Mouse (Mus musculus) gastrocnemius, postnatal 25 days (tissue): Measurements from ENCODE around the gene Olfr378. TPM values are rescaled to one million over a fixed set of nuclear protein-coding genes. Genes with fewer than 3 reads are reported as not detected.

Experiments used
- DNase-seq: peaks from one replicate; pipeline ENCODE4 v3.0.0; 2022
- long read RNA-seq, 2 experiments: library from polyadenylated mRNA; stranded (forward); transcript quantifications; one replicate each; pipeline ENCODE4 v2.0.0; 2021
- total RNA-seq, 2 experiments: library from RNA; stranded (reverse); gene quantifications; 1 replicate in 1 of 2; 2 replicates in 1 of 2; pipeline ENCODE4 v1.2.3; 2021

The Olfr378 gene
- not detected for total RNA-seq
- long read RNA-seq, experiment 1 = 0 reads
- long read RNA-seq, experiment 2 = 0 reads

GRCm38 (mm10) chr11:73428377-73428776 lies at the start of gene Olfr378:
Gene Olfr378, minus strand, starts transcription at chr11:73428477.
- DNase-seq = no peak

GRCm38 (mm10) chr11:73457408-73457807 lies 29.1 kb upstream of the Olfr378 start, which contains the start of gene Olfr380:
Gene Olfr380, minus strand, starts transcription at chr11:73457508.
- DNase-seq = no peak

GRCm38 (mm10) chr11:73399514-73399913 lies 28.8 kb downstream of the Olfr378 start, which contains the start of gene Olfr1:
Gene Olfr1, minus strand, starts transcription at chr11:73399614.
- no peak for DNase-seq

GRCm38 (mm10) chr11:73395374-73395773 lies 32.9 kb downstream of the Olfr378 start:
- no peak for DNase-seq

Other genes with a start within 250 kb of the Olfr378 start
- 1 to 10 TPM; 5.6 to 7.4 TPM for gene Ctns, start 229.4 kb downstream of the Olfr378 start, total RNA-seq
- 1 to 10 TPM in 1 of 2 experiments, under 1 TPM in 1; 0.59 to 1.0 TPM for gene Shpk, start 229.0 kb downstream of the Olfr378 start, total RNA-seq
- gene Trpv1, start 194.2 kb downstream of the Olfr378 start, total RNA-seq = under 1 TPM in 1 of 2 experiments, not detected in 1; 0.21 TPM
- gene Trpv3, start 161.1 kb downstream of the Olfr378 start, total RNA-seq = under 1 TPM in 1 of 2 experiments, not detected in 1; 0.05 TPM
- 1 to 10 TPM; 1.8 to 4.8 TPM for gene Aspa, start 98.9 kb downstream of the Olfr378 start, total RNA-seq
- gene Gm49340, start 98.7 kb downstream of the Olfr378 start, total RNA-seq = not detected
- gene Spata22, start 98.7 kb downstream of the Olfr378 start, total RNA-seq = not detected
- not detected for gene Olfr20, start 77.7 kb downstream of the Olfr378 start, total RNA-seq
- gene Olfr376, start 57.2 kb downstream of the Olfr378 start, total RNA-seq = not detected
- gene Olfr1, start 28.9 kb downstream of the Olfr378 start, total RNA-seq = not detected
- not detected for gene Olfr380, start 29.0 kb upstream of the Olfr378 start, total RNA-seq
- gene Olfr381, start 63.1 kb upstream of the Olfr378 start, total RNA-seq = not detected
- gene Olfr382, start 88.7 kb upstream of the Olfr378 start, total RNA-seq = not detected
- gene Olfr385, start 164.5 kb upstream of the Olfr378 start, total RNA-seq = not detected
- not detected for gene Olfr384, start 170.1 kb upstream of the Olfr378 start, total RNA-seq